Mouse (Mus musculus) NIH3T3 (cell line): Measurements from ENCODE around the gene Dzip3.

Source experiments
- DNase-seq: peaks from one replicate; pipeline ENCODE4 v3.0.0-alpha.2; 2012; ENCODE audit warnings: low read depth

The Dzip3 gene

DNA sequence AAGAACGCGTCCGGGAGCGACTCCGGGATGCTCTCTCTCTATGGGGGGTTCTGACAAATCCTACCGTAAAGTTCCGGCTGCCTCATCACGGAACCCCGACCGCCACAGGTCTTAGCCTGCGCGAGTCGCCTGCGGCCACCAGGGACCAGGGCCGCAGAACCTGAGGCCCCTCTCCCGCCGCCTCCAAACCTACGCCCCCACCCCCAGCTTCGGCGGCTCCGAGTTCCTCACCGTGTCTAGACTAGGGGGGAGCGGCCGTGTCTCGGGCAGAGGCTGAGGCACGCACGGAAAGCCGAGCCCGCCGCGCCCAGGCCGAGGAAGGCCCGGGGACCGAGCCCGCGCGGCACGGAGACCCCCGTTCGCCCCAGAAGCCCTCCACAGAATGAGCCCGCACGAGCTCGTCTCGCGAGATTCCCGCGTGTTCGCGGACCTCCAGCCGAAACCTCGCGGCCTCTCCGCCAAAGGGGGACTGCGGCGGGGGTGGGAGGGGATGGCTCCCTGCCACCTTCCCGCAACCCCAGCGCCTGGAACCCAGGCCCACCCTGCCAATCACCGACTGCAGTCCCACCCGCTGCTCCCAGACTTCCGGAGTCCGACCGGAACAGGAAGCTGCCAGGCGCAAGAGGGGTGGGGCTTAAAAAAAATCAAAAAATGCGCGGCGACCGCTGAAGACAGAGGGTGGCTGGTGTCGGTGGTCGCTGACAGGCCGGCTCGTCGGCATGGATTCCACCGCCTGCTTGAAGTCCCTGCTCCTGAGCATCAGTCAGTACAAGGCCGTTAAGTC, at the start of gene Dzip3, which contains the start of gene Cip2a:
Dzip3 (minus strand) TSS at position 607 of the 784 bp plus-strand sequence.
Cip2a (plus strand) TSS at position 627 of the 784 bp plus-strand sequence.
- peak; percentile 91 for DNase-seq

DNA sequence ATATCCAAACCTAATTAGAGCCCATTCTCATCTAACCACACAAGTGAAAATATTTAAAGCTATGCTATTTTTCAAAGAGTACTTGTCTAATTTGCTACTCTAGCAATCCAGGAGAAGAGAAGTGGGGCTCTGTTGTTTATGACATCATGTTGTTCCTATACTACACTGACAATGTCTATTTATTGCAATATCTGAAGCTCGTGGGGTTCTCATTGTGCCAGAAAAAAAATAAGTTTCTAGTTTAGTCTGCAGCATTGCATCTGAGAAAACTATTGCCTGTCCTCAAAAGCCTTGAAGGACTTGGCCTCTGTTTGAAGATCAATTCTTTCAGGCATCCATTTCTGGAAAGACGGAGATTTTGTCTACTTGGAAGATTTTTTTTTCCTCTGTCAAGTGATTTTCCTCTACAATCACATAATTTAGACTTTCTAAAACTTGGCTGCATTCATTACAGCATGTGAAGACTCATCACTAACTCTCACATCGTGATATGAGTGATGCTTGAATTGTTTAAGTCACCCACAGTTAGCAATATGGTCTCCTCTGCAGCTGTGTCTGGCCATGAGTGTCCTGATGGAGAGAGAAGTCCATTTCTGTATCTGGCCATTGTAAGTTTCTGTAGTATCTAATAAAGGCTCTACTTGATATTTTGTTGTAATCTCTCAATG, 46.7 kb upstream of the Dzip3 start:
- no peak for DNase-seq

DNA sequence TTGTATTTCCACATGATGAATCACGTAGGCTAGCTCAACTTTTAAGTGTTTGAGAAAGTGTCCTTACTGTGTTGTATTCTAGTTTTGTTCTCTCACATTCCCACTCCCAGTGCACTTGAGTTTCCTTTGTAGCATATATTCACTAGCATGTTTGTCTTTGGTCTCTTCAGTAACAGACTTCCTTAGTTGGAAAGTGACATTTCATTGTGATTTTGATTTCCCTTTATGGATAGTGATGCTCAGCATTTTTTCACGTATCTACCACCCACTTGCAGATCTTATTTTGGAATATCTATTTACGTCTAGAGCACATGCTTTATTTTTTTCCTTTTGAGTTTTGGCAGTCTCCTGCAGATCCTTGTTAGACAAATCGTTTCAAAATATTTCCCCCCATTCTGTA, 43.8 kb upstream of the Dzip3 start:
- no peak for DNase-seq

GRCm38 (mm10) chr16:49035852-49036251, 41.9 kb upstream of the Dzip3 start:
- DNase-seq = no peak

- DNase-seq = peak; percentile 51
Observed at GRCm38 (mm10) chr16:49016620-49017332, 22.8 kb upstream of the Dzip3 start.

GRCm38 (mm10) chr16:49004151-49004550, 10.2 kb upstream of the Dzip3 start:
- DNase-seq = no peak

DNA sequence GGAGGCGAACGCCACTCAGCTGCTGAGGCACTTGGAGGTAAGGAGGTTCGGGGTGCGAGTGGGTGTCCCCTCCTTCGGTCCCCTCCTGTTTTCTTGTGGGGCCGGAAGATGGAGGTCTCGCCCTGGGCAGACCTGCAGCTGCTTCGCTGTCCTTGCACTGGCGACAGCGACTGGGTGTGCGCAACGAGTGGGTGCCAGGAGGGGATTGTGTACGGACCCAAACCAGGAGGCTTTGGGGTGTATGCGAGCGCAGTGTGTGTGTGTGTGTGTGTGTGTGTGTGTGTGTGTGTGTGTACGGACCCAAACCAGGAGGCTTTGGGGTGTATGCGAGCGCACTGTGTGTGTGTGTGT, 353 bp upstream of the Dzip3 start:
- no peak for DNase-seq

GRCm38 (mm10) chr16:48993231-48993558, 770 bp downstream of the Dzip3 start:
- DNase-seq = no peak

DNA sequence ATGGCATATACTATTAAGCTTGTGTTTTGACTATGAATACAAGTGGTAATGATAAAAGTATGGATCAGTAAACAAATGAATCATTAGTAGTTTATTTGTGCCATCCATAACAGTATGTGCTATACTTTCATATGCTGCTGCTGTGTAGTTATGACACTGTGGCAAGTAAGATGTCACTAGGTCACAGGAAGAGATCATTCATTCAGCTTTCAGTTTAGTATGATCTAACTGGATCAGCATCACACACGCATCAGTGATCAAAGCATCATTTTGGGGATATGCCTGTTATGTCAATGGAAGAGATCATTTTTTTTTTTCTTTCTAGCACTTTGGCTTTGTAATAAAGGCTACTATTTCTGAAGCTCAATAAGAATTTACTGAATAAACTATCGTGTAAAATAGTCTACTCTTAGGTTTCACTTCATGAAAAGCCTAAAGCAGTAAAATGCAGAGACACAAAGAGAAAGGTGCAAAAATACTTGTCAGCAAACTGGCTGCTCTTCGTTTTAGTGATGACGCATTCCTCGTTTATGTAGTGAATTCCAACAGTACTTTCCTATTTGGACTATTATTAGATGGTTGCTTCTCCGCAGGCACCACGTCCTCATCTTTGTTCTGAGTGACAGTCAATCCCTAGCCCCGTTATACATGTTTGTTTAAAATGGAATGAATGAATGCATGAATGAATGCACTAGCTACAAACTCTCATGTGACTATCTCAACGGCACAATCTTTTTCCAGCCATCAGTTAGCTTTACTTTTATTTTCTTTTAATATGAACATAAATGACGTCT, 1.3 kb downstream of the Dzip3 start:
- peak; percentile 50 for DNase-seq

GRCm38 (mm10) chr16:48989700-48990099, 4.3 kb downstream of the Dzip3 start:
- no peak for DNase-seq

GRCm38 (mm10) chr16:48985034-48985627, 8.8 kb downstream of the Dzip3 start:
- DNase-seq = no peak

DNA sequence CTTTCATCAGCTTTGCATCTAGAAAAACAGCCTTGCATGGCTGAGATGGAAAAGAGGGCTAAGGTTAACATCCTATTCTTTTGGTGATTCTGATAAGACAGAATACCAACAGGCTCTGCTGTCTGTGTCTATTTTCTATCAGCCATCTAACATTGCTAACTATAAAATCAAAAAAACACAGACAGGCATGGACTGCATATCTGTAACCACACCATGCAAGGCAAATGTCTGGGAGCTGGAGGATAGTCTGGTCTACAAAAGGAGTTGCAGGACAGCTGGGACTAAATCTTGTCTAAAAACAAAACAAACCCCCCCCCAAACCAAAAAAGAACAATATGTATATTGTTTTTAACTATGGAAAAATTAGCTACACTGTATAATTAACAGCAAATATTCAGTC, 14.0 kb downstream of the Dzip3 start:
- no peak for DNase-seq

- DNase-seq = peak; percentile 51
Observed at GRCm38 (mm10) chr16:48973548-48973947, 20.4 kb downstream of the Dzip3 start.

DNA sequence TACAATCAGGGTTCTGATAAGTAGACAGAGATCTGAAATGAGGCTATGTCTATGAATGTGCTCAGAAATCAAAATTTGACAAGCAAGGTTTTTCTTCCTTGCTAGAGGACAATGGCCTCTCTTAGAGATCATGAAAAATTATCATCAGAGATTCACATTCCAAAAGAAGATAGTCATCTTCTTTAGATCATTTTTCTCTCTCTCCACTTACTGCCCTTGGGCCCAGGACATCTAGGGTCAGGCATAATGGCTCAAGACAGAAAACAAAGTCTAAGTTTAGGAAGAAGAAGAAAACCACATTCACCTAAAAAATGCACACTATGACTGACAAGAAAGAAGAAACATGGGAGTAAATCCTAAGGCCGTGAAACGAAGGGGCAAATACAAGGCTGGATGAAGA, 21.0 kb downstream of the Dzip3 start:
- DNase-seq = no peak

DNA sequence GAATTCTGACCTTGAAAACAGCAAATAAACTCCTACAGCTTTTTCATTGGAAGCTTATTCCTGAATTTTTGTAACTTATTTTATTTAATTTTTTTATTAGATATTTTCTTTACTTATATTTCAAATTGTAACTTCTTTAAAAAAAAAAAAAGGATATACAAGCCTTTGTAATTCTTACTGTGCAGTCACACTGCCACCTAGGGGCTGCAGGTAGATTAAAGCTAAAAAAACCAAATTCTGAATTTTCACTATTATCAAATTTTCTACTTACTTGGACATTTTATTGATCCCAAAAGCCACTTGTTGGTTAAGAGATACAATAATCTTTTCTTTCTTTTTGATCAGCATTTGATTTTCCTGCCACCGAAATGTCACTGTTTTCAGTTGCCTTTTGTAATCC, 52.2 kb downstream of the Dzip3 start:
- DNase-seq = peak; percentile 70

- DNase-seq = no peak
Observed at GRCm38 (mm10) chr16:48923724-48924123, 70.2 kb downstream of the Dzip3 start.

GRCm38 (mm10) chr16:48913206-48913605, 80.8 kb downstream of the Dzip3 start:
- peak; percentile 51 for DNase-seq

DNA sequence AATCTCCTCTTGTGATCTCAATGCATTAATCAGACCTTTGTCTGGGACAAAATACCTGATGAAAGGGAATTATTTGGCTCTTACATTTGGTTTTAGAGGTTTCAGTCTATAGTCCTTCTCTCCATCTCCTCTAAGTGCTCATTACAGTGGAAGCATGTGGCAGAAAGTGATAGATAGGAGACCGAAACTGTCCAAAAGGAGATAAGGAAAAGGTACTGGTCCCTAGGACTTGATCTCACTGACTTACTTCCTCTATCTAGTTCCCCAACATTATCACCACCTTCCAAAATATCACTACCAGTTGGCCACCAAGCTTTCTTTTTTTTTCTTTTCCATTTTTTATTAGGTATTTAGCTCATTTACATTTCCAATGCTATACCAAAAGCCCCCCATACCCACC, 82.8 kb downstream of the Dzip3 start:
- DNase-seq = no peak

GRCm38 (mm10) chr16:48899868-48900267, 94.1 kb downstream of the Dzip3 start:
- no peak for DNase-seq

DNA sequence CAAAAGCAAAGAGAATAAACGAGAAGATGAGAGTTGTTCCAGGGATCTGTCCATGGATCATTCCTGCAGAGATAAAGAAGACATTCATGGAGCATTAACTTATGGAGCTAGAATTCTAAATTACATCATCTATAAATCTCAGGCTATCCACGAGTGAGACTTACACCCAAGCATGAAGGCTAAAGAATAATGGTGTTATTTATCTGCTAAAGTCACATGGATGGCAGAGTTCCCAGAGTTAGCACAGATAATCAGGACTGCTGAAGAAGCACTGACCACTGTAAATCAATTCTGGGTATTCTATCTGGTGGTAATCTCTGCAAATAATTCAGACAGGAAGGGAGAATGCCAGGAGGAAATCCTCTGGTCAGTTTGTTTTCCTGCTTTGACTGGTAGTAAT, 103.2 kb downstream of the Dzip3 start:
- peak; percentile 21 for DNase-seq
